Mouse (Mus musculus) hindbrain, embryonic 13.5 days (tissue): ENCODE data around the gene Cdk5. TPM values are rescaled to one million over a fixed set of nuclear protein-coding genes. Genes with fewer than 3 reads are reported as not detected.

ENCODE experiments used
- ATAC-seq: fragments of 200-750 bp; cut with Nextera tagmentation; 2 replicates; pipeline ENCODE4 v1.8.0; 2017; ENCODE audit warnings: moderate TSS enrichment; ENCODE audit not compliant: low FRiP score
- H3K27ac ChIP-seq: fragments of 300-500 bp; sonication (generic); 2 replicates; pipeline ENCODE4 v1.5.1; 2015; ENCODE audit warnings: inconsistent platforms, mild to moderate bottlenecking, moderate library complexity
- H3K27me3 ChIP-seq: fragments of 300-500 bp; sonication (generic); 2 replicates; pipeline ENCODE4 v1.6.1; 2015; ENCODE audit warnings: mild to moderate bottlenecking, inconsistent platforms
- H3K36me3 ChIP-seq: fragments of 300-500 bp; sonication (generic); 2 replicates; pipeline ENCODE4 v1.6.1; 2015; ENCODE audit warnings: mild to moderate bottlenecking, inconsistent platforms
- H3K4me1 ChIP-seq: fragments of 300-500 bp; sonication (generic); replicated peaks from 2 replicates; pipeline ENCODE4 v1.6.1; 2015; ENCODE audit warnings: inconsistent platforms
- H3K4me2 ChIP-seq: fragments of 300-500 bp; sonication (generic); 2 replicates; pipeline ENCODE4 v1.6.1; 2015; ENCODE audit warnings: inconsistent platforms, mild to moderate bottlenecking, moderate library complexity
- H3K4me3 ChIP-seq: fragments of 300-500 bp; sonication (generic); 2 replicates; pipeline ENCODE4 v1.5.1; 2015; ENCODE audit warnings: mild to moderate bottlenecking, inconsistent platforms
- H3K9ac ChIP-seq: fragments of 300-500 bp; sonication (generic); 2 replicates; pipeline ENCODE4 v1.6.1; 2015; ENCODE audit warnings: mild to moderate bottlenecking, inconsistent platforms
- H3K9me3 ChIP-seq: fragments of 300-500 bp; sonication (generic); 2 replicates; pipeline ENCODE4 v1.6.1; 2016; ENCODE audit warnings: inconsistent platforms
- WGBS: fragments of 180-500 bp; shearing (Covaris S2); methylation state at CpG from one replicate; pipeline ENCODE4 v1.1.7; 2015; 5-methylcytosine and 5-hydroxymethylcytosine counted together
- polyA plus RNA-seq: library from polyadenylated mRNA; unstranded; fragments of >200 nt; fragmentation: Nextera tagmentation; extraction: Ambion mirVana; gene quantifications from 2 replicates; pipeline ENCODE4 v1.2.1, GENCODE M21; 2015

Cdk5 gene
- polyA plus RNA-seq, 1 experiment from 2014 or later = 104 TPM

DNA sequence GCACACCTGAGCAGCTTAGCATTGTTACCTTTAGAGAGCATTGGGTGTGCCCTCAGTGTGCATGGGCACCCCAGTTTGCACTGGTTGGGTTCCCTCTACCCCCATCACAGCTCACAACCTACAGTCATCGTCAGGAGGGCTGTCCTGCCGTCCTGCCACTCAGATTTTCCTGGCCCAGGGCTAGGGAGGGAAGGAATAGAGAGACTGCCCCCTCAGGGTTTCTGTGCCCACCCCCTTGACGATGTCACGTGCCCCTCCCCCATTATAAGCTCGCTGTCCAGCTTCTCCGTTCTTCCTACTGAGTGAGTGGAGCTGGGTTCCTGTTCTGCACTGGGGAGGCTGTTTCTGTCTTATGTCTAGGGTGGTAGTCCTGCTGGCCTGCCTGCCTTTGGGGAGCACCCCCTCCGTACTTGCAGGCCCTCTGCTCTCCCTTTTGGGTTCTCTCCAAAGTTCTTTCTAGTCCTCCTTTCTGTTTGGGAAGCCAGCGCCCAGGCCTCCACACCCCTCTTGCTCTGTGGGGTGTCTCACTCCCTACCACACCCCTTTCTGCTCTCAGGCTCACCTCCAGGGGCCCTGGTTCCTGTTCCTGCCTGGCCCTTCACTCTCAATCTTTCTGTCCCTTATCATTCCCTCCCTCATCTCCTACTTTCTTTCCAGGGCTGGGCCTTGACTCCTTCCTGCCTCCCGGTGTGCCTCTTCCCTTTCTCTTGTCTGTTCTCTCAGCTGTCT lies 3.4 kb upstream of the Cdk5 start:
- Histone ChIP-seq H3K27ac (peak overlapping the region; percentile 10), H3K4me3 (peak overlapping the region; percentile 64), H3K36me3 (peaks cover 21% of the 10 kb centered on the region), H3K4me2 (peak overlapping the region; percentile 83), H3K9me3 (no peaks in the 10 kb centered on the region), H3K9ac (peak overlapping the region; percentile 13; the same call in 1 of the 2 replicates), H3K27me3 (peaks cover 22% of the 10 kb centered on the region), H3K4me1 (peaks cover 58% of the 10 kb centered on the region)
- WGBS = 14% methylated on average over 9 of the region's 9 CpGs
- ATAC-seq = no peak

DNA sequence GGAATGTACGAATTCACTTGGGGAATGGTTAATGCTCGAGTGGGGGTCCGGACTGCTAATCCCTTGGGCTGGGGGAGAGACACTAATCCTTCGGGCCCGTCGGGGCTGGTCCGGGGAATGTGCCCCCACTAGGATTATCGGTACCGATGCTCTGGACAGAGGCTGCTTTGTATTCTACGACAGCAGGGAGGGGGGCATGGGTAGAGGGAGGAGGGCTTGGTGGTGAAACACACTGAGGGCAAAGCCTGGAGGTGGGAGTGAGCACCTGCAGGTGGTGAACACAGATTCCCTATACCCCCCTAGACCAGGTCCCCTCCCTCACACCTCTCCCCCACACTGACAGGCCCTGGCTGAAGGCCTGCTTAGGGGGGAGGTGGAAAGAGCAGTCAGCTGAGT lies 2.7 kb upstream of the Cdk5 start:
- 2% methylated on average over 10 of the region's 10 CpGs for WGBS

DNA sequence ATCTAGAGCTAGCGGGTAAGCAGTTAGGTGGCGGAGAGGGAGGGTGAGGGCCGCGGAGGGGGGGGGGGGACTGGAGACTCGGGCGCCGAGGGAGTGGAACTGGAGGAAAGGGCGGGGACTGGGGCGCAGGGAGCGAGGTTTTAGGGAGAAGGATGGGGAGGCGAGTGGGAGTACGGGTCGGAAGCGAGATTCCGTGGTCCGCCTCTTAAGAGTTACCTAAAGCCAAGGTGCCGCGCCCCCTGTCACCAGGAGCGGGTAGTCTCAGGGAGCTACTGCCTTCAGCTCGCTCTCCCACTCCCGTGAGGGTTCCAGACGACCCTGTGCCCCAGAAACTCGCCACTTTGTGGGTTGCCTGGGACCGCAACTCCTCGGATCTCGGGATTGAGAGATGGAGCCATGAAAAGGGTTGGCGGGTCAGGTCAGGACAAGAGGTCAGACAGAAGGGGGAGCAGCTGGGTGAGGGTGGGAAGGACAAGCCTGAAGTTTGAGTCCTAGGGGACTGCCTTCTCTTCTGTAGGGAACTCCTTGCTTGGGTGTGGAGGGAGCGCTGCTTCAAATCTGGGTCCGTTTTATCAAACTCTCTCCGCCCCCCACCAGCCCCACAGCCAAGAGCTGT lies 2.2 kb upstream of the Cdk5 start:
- ATAC-seq = no peak
- peak overlapping the region; percentile 81 for H3K9ac ChIP-seq
- peaks cover 58% of the 10 kb centered on the region for H3K4me1 ChIP-seq
- WGBS = under 1% methylated on average over 30 of the region's 30 CpGs
- peaks cover 17% of the 10 kb centered on the region for H3K36me3 ChIP-seq
- no peaks in the 10 kb centered on the region for H3K9me3 ChIP-seq
- peak overlapping the region; percentile 64 for H3K4me3 ChIP-seq
- peaks cover 22% of the 10 kb centered on the region for H3K27me3 ChIP-seq
- H3K27ac ChIP-seq = peak overlapping the region; percentile 93
- peak overlapping the region; percentile 83 for H3K4me2 ChIP-seq

More for the DNA sequence above, 2.7 kb upstream of the Cdk5 start:
- H3K9me3 ChIP-seq = no peaks in the 10 kb centered on the region
- no peak for ATAC-seq
- H3K27ac ChIP-seq = no peak overlapping the region
- peak overlapping the region; percentile 83 for H3K4me2 ChIP-seq
- H3K4me1 ChIP-seq = peaks cover 58% of the 10 kb centered on the region
- H3K36me3 ChIP-seq = peaks cover 16% of the 10 kb centered on the region
- peaks cover 22% of the 10 kb centered on the region for H3K27me3 ChIP-seq
- peak overlapping the region; percentile 64 for H3K4me3 ChIP-seq
- peak overlapping the region; percentile 81 for H3K9ac ChIP-seq

- Histone ChIP-seq H3K4me3 (peak overlapping the region; percentile 64), H3K9me3 (no peaks in the 10 kb centered on the region), H3K36me3 (peaks cover 17% of the 10 kb centered on the region), H3K4me1 (peaks cover 58% of the 10 kb centered on the region), H3K27me3 (peaks cover 22% of the 10 kb centered on the region), H3K4me2 (peak overlapping the region; percentile 83), H3K9ac (peak overlapping the region; percentile 81), H3K27ac (peak overlapping the region; percentile 93)
- no peak for ATAC-seq
- WGBS = under 1% methylated on average over 40 of the region's 60 CpGs
Measured at GRCm38 (mm10) chr5:24424861-24425411, 1.6 kb upstream of the Cdk5 start.

GRCm38 (mm10) chr5:24424004-24424781 lies 863 bp upstream of the Cdk5 start:
- Histone ChIP-seq H3K4me1 (peaks cover 58% of the 10 kb centered on the region), H3K4me3 (peak overlapping the region; percentile 64), H3K36me3 (peaks cover 21% of the 10 kb centered on the region), H3K27ac (peak overlapping the region; percentile 93), H3K27me3 (peaks cover 22% of the 10 kb centered on the region), H3K4me2 (peak overlapping the region; percentile 83), H3K9ac (peak overlapping the region; percentile 81), H3K9me3 (no peaks in the 10 kb centered on the region)
- 14% methylated on average over 21 of the region's 21 CpGs for WGBS
- no peak; the same call in 1 of the 2 replicates for ATAC-seq

GRCm38 (mm10) chr5:24420381-24420780 lies 2.9 kb downstream of the Cdk5 start:
- H3K4me1 ChIP-seq = peaks cover 37% of the 10 kb centered on the region
- no peak overlapping the region for H3K4me3 ChIP-seq
- peaks cover 39% of the 10 kb centered on the region for H3K36me3 ChIP-seq
- H3K27ac ChIP-seq = no peak overlapping the region
- no peak overlapping the region for H3K9ac ChIP-seq
- no peak overlapping the region for H3K4me2 ChIP-seq
- no peak for ATAC-seq
- H3K27me3 ChIP-seq = no peaks in the 10 kb centered on the region
- 88% methylated on average over 9 of the region's 9 CpGs for WGBS
- no peaks in the 10 kb centered on the region for H3K9me3 ChIP-seq

- Histone ChIP-seq H3K9ac (no peak overlapping the region), H3K36me3 (peaks cover 39% of the 10 kb centered on the region), H3K4me1 (peaks cover 33% of the 10 kb centered on the region), H3K27ac (no peak overlapping the region), H3K27me3 (no peaks in the 10 kb centered on the region), H3K4me3 (no peak overlapping the region), H3K4me2 (no peak overlapping the region), H3K9me3 (no peaks in the 10 kb centered on the region)
- 87% methylated on average over 10 of the region's 10 CpGs for WGBS
- ATAC-seq = no peak
Measured at GRCm38 (mm10) chr5:24417587-24417986, 5.7 kb downstream of the Cdk5 start.

DNA sequence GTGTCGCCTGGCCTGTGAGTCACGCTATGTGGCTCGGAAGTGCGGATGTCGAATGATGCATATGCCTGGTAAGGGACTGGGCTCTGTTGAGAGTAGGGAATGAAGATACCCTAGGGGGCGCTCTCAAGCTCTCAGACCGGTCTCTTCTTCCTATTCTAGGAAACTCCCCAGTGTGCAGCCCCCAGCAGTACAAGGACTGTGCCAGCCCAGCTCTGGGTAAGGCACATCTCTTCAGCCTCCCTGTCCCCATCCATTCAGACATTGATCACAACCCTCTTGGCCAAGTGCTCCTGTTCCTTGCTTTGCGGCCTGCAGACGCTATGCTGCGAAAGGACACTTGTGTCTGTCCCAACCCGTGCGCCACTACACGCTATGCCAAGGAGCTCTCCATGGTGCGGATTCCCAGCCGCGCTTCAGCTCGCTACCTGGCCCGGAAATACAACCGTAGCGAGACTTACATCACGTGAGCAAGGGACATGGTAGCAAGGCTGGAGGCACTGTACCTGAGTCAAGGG lies 7.1 kb downstream of the Cdk5 start:
- H3K27ac ChIP-seq = no peak overlapping the region; the same call in 1 of the 2 replicates
- no peaks in the 10 kb centered on the region for H3K9me3 ChIP-seq
- peak overlapping the region; percentile 35 for H3K4me2 ChIP-seq
- H3K36me3 ChIP-seq = peaks cover 39% of the 10 kb centered on the region
- 0 out of 2 replicates have a peak overlapping the region, but pooled peaks have one; percentile 36 for H3K9ac ChIP-seq
- H3K27me3 ChIP-seq = no peaks in the 10 kb centered on the region
- H3K4me3 ChIP-seq = no peak overlapping the region
- WGBS = 6% methylated on average over 21 of the region's 21 CpGs
- H3K4me1 ChIP-seq = peaks cover 25% of the 10 kb centered on the region
- ATAC-seq = peak; percentile 54

DNA sequence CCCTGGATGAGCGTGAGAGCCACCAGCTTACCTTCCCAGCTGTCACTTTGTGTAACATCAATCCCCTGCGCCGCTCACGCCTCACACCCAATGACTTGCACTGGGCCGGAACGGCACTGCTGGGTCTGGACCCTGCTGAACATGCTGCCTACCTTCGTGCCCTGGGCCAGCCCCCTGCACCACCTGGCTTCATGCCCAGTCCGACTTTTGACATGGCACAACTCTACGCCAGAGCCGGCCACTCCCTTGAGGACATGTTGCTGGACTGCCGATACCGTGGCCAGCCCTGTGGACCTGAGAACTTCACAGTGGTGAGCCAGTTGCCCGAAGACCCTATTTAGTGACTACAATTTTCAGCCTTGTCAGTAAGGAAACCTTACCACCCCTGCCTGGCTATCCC lies 9.4 kb downstream of the Cdk5 start:
- 85% methylated on average over 13 of the region's 13 CpGs for WGBS

DNA sequence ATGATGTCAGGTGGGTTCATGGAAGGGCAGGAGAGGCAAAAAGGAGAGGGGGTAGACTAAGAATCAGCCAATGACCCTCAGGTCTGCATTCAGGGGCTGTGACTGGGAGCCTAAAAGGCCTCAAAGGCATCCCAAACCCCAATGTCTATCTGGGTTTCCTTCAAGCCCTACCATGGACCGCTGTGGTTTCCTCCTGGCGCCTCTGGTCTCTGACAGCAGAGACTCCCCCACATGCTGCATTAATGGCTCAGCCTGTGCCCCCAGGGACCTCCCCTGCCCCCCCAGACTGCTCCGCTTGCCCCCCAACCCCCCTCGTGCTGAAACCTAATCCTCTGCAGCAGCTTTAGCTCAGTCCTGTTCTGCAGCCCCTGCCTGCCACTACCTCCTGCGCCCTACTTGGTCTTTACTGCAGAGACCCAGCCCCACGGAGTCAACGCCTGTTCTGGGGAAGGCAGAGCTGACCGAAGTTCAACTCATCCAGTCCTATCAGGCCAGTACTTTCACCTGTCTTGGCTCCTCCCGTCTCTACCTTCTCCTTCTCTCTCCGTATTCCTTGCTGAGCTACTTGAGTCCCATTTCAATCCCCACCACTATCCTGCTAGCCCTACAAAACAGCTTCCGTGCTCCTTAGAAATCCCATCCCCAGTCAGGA lies 10.2 kb downstream of the Cdk5 start, which contains the start of gene Asic3:
Gene Asic3 (plus strand): TSS at position 351 of the 652 bp plus-strand sequence.
- Histone ChIP-seq H3K4me1 (peaks cover 25% of the 10 kb centered on the region), H3K36me3 (peaks cover 19% of the 10 kb centered on the region), H3K9ac (no peak within 1 kb of the TSS), H3K9me3 (no peaks in the 10 kb centered on the region), H3K27me3 (no peaks in the 10 kb centered on the region), H3K4me3 (no peak within 1 kb of the TSS), H3K27ac (no peak within 1 kb of the TSS), H3K4me2 (no peak within 1 kb of the TSS)
- no peak for ATAC-seq
- 61% methylated on average over 11 of the region's 11 CpGs for WGBS

More for the DNA sequence above, 9.4 kb downstream of the Cdk5 start:
- peaks cover 25% of the 10 kb centered on the region for H3K4me1 ChIP-seq
- no peaks in the 10 kb centered on the region for H3K27me3 ChIP-seq
- no peak overlapping the region for H3K27ac ChIP-seq
- no peak for ATAC-seq
- H3K9me3 ChIP-seq = no peaks in the 10 kb centered on the region
- H3K9ac ChIP-seq = no peak overlapping the region
- H3K36me3 ChIP-seq = peaks cover 20% of the 10 kb centered on the region
- H3K4me3 ChIP-seq = no peak overlapping the region
- H3K4me2 ChIP-seq = no peak overlapping the region

DNA sequence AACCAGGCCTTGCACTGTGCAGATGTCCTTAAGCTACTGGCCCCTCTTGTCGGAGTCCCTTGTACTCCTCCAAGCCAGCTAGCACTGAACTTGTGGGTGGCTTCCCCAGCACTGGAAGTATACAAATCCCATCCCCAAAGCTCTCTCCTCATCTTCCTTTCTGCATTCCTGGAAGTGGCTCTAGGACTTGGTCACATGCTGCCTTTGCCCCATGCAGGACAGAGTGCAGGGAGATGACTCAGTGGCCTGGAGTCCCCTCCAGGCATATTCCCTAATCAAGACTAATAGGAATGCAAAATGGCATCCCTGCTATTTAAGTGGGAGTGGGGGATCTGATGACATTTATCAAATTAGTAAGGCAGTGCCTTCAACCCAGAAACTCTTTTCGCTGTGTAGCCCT lies 11.3 kb downstream of the Cdk5 start:
- no peaks in the 10 kb centered on the region for H3K9me3 ChIP-seq
- H3K4me2 ChIP-seq = no peak overlapping the region
- peaks cover 22% of the 10 kb centered on the region for H3K36me3 ChIP-seq
- no peak overlapping the region for H3K9ac ChIP-seq
- no peak for ATAC-seq
- peaks cover 25% of the 10 kb centered on the region for H3K4me1 ChIP-seq
- no peak overlapping the region for H3K27ac ChIP-seq
- H3K4me3 ChIP-seq = no peak overlapping the region
- H3K27me3 ChIP-seq = no peaks in the 10 kb centered on the region
- 94% methylated on average over 2 of the region's 2 CpGs for WGBS
